Mouse (Mus musculus): ENCODE results near the gene Zfand2b. TPM values are rescaled to one million over a fixed set of nuclear protein-coding genes. Genes with fewer than 3 reads are reported as not detected.
A peak's percentile ranks its signal among the peaks of the same experiment; 100 is the strongest.

Zfand2b gene
- polyA plus RNA-seq, 1 experiment from 2014 or later, result 40.6 TPM

DNA sequence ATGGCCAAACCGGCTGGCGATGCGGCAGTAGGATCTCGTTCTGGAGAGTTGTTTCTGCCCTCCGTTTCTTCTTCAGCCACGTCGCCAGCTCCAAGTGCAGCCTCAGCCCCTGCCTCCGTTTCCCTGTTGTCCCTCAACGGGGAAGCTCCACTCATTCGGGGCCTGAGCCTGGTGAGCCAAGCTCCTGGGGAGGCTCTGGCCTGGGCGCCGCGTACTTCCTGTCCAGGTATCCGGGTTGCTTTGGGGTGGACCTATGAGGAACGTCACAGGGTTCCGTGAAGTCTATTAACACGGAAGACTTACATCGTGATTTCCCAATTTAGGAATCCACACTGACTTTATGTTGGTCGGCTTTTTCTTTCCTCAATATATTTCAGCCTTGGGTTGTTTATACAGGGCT, 24.0 kb downstream of the Zfand2b start:
- peaks cover 22% of the 10 kb centered on the region for H3K36me3 ChIP-seq
- ATAC-seq (ENCODE audit: insufficient number of reproducible peaks, insufficient read depth, low FRiP score, low TSS enrichment), result no peak
- H3K27ac ChIP-seq, result peak overlapping the region; percentile 88
- H3K4me3 ChIP-seq, result peak overlapping the region; percentile 65
- peak overlapping the region; percentile 80 for H3K4me2 ChIP-seq (replicated peaks)
- H3K4me1 ChIP-seq, result peaks cover 17% of the 10 kb centered on the region
- no peaks in the 10 kb centered on the region for H3K27me3 ChIP-seq
- H3K9me3 ChIP-seq, result no peaks in the 10 kb centered on the region
- WGBS, result under 1% methylated on average over 19 of the region's 19 CpGs
- peak overlapping the region; percentile 78 for H3K9ac ChIP-seq

GRCm38 (mm10) chr1:75201236-75201635, 32.8 kb downstream of the Zfand2b start:
- Histone ChIP-seq H3K27me3 (no peaks in the 10 kb centered on the region), H3K4me1 (no peaks in the 10 kb centered on the region), H3K9ac (no peak overlapping the region), H3K9me3 (no peaks in the 10 kb centered on the region), H3K4me3 (no peak overlapping the region), H3K4me2 (replicated peaks) (no peak overlapping the region), H3K36me3 (peaks cover 38% of the 10 kb centered on the region), H3K27ac (no peak overlapping the region)
- WGBS, result 94% methylated on average over 1 of the region's 1 CpGs
- ATAC-seq (ENCODE audit: insufficient number of reproducible peaks, insufficient read depth, low FRiP score, low TSS enrichment), result no peak

- 11% methylated on average over 34 of the region's 34 CpGs for WGBS
- peaks cover 28% of the 10 kb centered on the region for H3K4me1 ChIP-seq
These were observed 40.7 kb downstream of the Zfand2b start for GRCm38 (mm10) chr1:75208967-75209678.

DNA sequence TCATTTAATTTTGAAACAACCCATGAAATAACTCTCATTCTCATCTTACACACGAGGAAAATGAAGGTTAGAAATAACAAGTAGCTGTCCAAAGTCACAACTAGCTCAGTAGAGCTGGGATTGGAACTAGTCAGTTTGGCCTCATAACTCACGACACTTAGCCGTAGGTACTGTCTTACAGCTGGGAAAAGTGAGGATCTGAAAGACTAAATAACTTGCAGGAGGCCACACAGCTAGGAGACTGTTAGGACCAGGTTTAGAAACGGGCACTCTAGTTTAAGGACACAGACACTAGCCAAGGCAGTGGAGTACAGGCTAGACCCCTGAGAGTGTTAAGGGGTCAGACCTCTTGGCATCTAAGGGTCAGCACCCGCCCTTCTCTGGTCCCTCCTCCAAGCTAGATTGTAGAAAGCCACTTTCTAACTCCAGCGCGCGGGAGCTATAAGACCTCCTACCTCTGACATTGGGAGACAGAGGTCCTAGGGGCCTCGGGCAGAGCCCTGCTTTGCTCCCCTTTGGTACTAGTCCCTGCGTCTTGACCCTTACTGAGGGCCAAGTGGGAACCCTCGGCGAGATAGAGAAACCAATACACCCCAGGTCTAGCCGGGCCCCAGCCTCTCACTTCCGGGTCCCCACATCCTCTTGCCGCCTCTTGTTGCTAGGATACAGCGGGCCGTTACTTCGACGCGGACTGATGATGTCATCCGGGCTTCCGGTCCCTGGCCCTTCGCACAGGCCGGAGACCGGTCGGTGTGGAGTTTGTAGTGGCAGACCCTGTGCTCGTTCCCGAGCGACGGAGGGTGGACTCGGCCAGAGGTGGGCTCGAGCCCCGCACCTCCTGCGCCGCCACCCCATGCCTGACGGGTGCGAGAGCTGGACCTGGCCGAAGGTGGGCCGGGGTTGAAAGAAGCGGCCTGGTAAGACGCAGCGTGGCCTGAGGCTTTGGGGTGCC, 42.0 kb downstream of the Zfand2b start, which contains the start of the genes Glb1l and Stk16:
Glb1l (minus strand) TSS at position 678 of the 952 bp plus-strand sequence.
Stk16 (plus strand) TSS at position 703 of the 952 bp plus-strand sequence.
- Histone ChIP-seq H3K27ac (no peak within 1 kb of the TSS), H3K4me2 (replicated peaks) (peak within 1 kb of the TSS; percentile 94), H3K4me1 (peaks cover 28% of the 10 kb centered on the region), H3K27me3 (no peaks in the 10 kb centered on the region), H3K36me3 (peaks cover 31% of the 10 kb centered on the region), H3K9ac (peak within 1 kb of the TSS; percentile 92), H3K9me3 (no peaks in the 10 kb centered on the region), H3K4me3 (peak within 1 kb of the TSS; percentile 95)
- 5% methylated on average over 42 of the region's 42 CpGs for WGBS
- ATAC-seq (ENCODE audit: insufficient number of reproducible peaks, insufficient read depth, low FRiP score, low TSS enrichment), result peak; percentile 89

More at GRCm38 (mm10) chr1:75208967-75209678, 40.7 kb downstream of the Zfand2b start:
- Histone ChIP-seq H3K27me3 (no peaks in the 10 kb centered on the region), H3K27ac (0 out of 2 replicates have a peak overlapping the region, but pooled peaks have one; percentile 19), H3K36me3 (peaks cover 24% of the 10 kb centered on the region), H3K9ac (peak overlapping the region; percentile 64), H3K4me2 (replicated peaks) (peak overlapping the region; percentile 94), H3K9me3 (no peaks in the 10 kb centered on the region), H3K4me3 (peak overlapping the region; percentile 46)
- ATAC-seq (ENCODE audit: insufficient number of reproducible peaks, insufficient read depth, low FRiP score, low TSS enrichment), result no peak

DNA sequence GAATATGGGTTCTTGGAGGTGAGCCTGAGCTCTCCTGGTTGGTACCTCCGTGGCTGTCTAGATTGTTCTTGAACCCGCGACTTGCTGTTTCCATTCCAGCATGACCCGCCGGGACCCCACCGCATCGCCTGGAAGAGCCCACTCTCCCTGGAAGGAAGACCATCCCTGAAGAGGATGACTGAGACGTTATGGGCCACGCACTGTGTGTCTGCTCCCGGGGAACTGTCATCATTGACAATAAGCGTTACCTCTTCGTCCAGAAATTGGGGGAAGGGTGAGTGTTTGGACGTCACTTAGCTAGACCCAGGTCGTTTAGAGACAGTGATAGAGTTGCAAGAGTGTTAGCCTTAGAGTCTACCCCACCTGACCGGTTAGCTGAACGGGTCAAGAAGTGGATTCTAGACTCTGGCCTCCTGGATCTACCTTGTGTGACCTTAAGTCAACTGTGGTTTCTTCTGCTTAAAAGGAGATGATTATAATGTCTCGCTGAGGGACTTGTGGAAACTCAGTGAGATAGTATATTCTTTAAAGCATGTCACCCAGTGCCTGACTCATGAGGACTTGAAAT, 42.8 kb downstream of the Zfand2b start:
- no peak for ATAC-seq (ENCODE audit: insufficient number of reproducible peaks, insufficient read depth, low FRiP score, low TSS enrichment)
- H3K36me3 ChIP-seq, result peaks cover 34% of the 10 kb centered on the region
- H3K4me1 ChIP-seq, result peaks cover 28% of the 10 kb centered on the region
- H3K27ac ChIP-seq, result no peak overlapping the region
- no peaks in the 10 kb centered on the region for H3K9me3 ChIP-seq
- WGBS, result 13% methylated on average over 17 of the region's 17 CpGs
- peak overlapping the region; percentile 94 for H3K4me2 ChIP-seq (replicated peaks)
- H3K4me3 ChIP-seq, result peak overlapping the region; percentile 95
- H3K27me3 ChIP-seq, result 0 out of 2 replicates have a peak, but pooled peaks cover 3% of the 10 kb centered on the region
- H3K9ac ChIP-seq, result peak overlapping the region; percentile 92

DNA sequence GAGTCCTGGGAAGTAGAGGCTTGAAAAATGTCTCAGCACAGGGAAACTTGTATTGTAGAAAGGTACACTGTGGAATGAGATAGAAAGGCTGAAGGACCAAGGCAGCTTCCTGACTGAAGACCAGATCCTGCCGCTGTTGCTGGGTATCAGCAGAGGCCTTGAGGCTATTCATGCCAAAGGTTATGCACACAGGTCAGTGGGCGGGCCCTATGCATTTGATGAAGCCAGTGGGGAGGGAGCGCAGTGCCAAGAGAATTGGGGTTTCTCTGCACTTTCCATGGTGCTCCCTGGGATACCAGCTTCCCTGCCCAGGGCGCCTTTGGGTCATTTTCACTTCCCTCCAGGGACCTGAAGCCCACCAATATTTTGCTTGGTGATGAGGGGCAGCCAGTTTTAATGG, 44.1 kb downstream of the Zfand2b start:
- Histone ChIP-seq H3K9ac (no peak overlapping the region), H3K4me1 (peaks cover 28% of the 10 kb centered on the region), H3K36me3 (peaks cover 34% of the 10 kb centered on the region), H3K27ac (no peak overlapping the region), H3K4me3 (no peak overlapping the region), H3K4me2 (replicated peaks) (0 out of 2 replicates have a peak overlapping the region, but pooled peaks have one; percentile 94), H3K9me3 (no peaks in the 10 kb centered on the region), H3K27me3 (peaks cover 14% of the 10 kb centered on the region)
- no peak for ATAC-seq (ENCODE audit: insufficient number of reproducible peaks, insufficient read depth, low FRiP score, low TSS enrichment)
- WGBS, result 72% methylated on average over 4 of the region's 4 CpGs

GRCm38 (mm10) chr1:75213096-75213495, 44.6 kb downstream of the Zfand2b start:
- H3K36me3 ChIP-seq, result peaks cover 34% of the 10 kb centered on the region
- H3K27ac ChIP-seq, result no peak overlapping the region
- peaks cover 20% of the 10 kb centered on the region for H3K27me3 ChIP-seq
- no peak overlapping the region for H3K4me3 ChIP-seq
- no peak overlapping the region for H3K9ac ChIP-seq
- no peak overlapping the region for H3K4me2 ChIP-seq (replicated peaks)
- WGBS, result 92% methylated on average over 7 of the region's 7 CpGs
- H3K9me3 ChIP-seq, result no peaks in the 10 kb centered on the region
- peaks cover 30% of the 10 kb centered on the region for H3K4me1 ChIP-seq
- ATAC-seq (ENCODE audit: insufficient number of reproducible peaks, insufficient read depth, low FRiP score, low TSS enrichment), result no peak

DNA sequence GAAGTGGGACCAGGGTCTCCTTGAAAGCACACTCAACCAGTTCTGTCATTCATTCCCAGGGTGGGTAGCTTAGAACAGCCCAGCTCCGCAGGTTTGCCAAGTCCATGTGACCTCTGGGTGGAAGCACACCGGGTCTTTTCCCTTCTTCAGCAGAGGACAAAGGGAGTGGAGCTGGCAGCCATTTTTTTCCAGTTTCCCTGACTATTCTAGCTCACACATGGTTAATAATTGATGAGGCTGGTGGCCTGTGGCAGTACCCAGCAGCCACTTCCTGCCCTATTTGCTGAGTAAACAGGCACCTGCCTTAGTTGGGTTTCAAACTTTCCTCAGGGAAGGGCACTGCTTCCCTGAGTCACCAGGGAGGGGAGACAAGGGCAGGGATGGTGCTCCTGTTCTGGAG, 46.0 kb downstream of the Zfand2b start:
- ATAC-seq (ENCODE audit: insufficient number of reproducible peaks, insufficient read depth, low FRiP score, low TSS enrichment), result no peak
- Histone ChIP-seq H3K4me3 (no peak overlapping the region), H3K4me2 (replicated peaks) (no peak overlapping the region), H3K9ac (no peak overlapping the region), H3K36me3 (peaks cover 34% of the 10 kb centered on the region), H3K4me1 (peaks cover 28% of the 10 kb centered on the region), H3K27ac (no peak overlapping the region), H3K9me3 (no peaks in the 10 kb centered on the region), H3K27me3 (peaks cover 33% of the 10 kb centered on the region)
- WGBS, result 86% methylated on average over 2 of the region's 2 CpGs

- Histone ChIP-seq H3K4me1 (peaks cover 24% of the 10 kb centered on the region), H3K36me3 (peaks cover 34% of the 10 kb centered on the region), H3K9me3 (no peaks in the 10 kb centered on the region), H3K4me3 (no peak overlapping the region), H3K4me2 (replicated peaks) (no peak overlapping the region), H3K27ac (no peak overlapping the region), H3K27me3 (peaks cover 38% of the 10 kb centered on the region), H3K9ac (no peak overlapping the region)
- WGBS, result 74% methylated on average over 5 of the region's 5 CpGs
- ATAC-seq (ENCODE audit: insufficient number of reproducible peaks, insufficient read depth, low FRiP score, low TSS enrichment), result no peak
These were observed 46.4 kb downstream of the Zfand2b start for GRCm38 (mm10) chr1:75214886-75215285.

DNA sequence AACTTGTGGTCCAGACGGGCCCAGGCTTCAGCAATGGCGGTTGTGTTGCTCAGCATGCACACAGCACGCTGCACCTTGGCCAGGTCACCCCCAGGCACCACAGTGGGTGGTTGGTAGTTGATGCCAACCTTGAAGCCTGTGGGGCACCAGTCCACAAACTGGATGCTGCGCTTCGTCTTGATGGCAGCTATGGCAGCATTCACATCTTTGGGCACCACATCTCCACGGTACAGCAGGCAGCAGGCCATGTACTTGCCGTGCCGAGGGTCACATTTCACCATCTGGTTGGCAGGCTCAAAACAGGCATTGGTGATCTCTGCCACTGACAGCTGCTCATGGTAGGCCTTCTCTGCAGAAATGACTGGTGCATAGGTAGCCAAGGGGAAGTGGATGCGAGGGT, 47.3 kb downstream of the Zfand2b start:
- Histone ChIP-seq H3K9ac (no peak overlapping the region), H3K4me2 (replicated peaks) (no peak overlapping the region), H3K4me1 (peaks cover 20% of the 10 kb centered on the region), H3K36me3 (peaks cover 34% of the 10 kb centered on the region), H3K9me3 (no peaks in the 10 kb centered on the region), H3K27ac (no peak overlapping the region), H3K27me3 (peaks cover 47% of the 10 kb centered on the region), H3K4me3 (no peak overlapping the region)
- ATAC-seq (ENCODE audit: insufficient number of reproducible peaks, insufficient read depth, low FRiP score, low TSS enrichment), result no peak
- WGBS, result 93% methylated on average over 9 of the region's 9 CpGs

GRCm38 (mm10) chr1:75216797-75217585, 48.5 kb downstream of the Zfand2b start:
- Histone ChIP-seq H3K9me3 (no peaks in the 10 kb centered on the region), H3K9ac (no peak overlapping the region), H3K4me2 (replicated peaks) (no peak overlapping the region), H3K27ac (no peak overlapping the region), H3K4me1 (peaks cover 10% of the 10 kb centered on the region), H3K27me3 (peaks cover 57% of the 10 kb centered on the region), H3K4me3 (no peak overlapping the region), H3K36me3 (peaks cover 31% of the 10 kb centered on the region)
- ATAC-seq (ENCODE audit: insufficient number of reproducible peaks, insufficient read depth, low FRiP score, low TSS enrichment), result no peak
- WGBS, result 76% methylated on average over 13 of the region's 13 CpGs

Measured in embryonic facial prominence, embryonic 12.5 days (tissue).